Mouse (Mus musculus): ENCODE data around the gene Caln1.

GRCm38 (mm10) chr5:130363111-130363510 is 6.1 kb upstream of the Caln1 start:
- TF ChIP-seq CTCF (IDR thresholded peaks at IDR 0.05; ENCODE audit: insufficient read depth, low read depth, low read length) (no peak), POLR2A (IDR thresholded peaks at IDR 0.05; ENCODE audit: insufficient read depth, low read depth, low read length) (no peak)

Data from olfactory bulb, adult 2 months (tissue).